Mouse (Mus musculus): Measurements from ENCODE around the gene Bcl2a1d.
"Not testable (repeated sequence)": the region's sequence is repeated elsewhere in the genome, so short reads cannot be mapped to it uniquely, and the experiment has no call there.

The Bcl2a1d gene
- long read RNA-seq, experiment 1, partial matches to known transcripts = 0 of 2 reads
- long read RNA-seq, experiment 1, other reads (novel, unspliced or antisense) = 1 of 2 reads
- long read RNA-seq, experiment 2, partial matches to known transcripts = 0 of 2 reads
- long read RNA-seq, experiment 2, other reads (novel, unspliced or antisense) = 0 of 2 reads

- intact Hi-C loops (cut with DNase I) = not testable (repeated sequence)
These were observed at the start of gene Bcl2a1d for GRCm38 (mm10) chr9:88731728-88732127. Gene Bcl2a1d, minus strand, starts transcription at chr9:88731914.

GRCm38 (mm10) chr9:88770239-88770638, 38.5 kb upstream of the Bcl2a1d start:
- intact Hi-C loops (cut with DNase I) = not testable (repeated sequence)

DNA sequence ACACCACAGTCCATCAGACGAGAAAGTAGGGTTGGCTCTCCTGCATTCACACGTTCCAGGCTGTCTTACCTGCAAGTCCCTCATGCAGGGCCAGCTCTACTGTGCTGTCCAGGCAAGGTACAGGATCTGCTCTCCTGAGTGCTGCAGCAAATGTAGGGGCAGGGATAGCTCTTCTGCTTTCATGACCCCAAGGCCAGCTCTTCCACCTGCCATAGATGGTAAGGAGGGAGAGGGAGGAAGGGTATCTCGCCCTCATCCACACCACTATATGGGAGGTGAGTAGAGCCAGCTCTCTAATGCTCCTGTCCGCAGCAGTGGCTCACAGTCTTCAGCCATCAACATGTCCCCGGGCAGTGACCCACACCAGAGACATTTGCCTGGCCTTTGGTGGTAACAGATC, 37.8 kb upstream of the Bcl2a1d start:
- intact Hi-C loops (cut with DNase I) = not testable (repeated sequence)

DNA sequence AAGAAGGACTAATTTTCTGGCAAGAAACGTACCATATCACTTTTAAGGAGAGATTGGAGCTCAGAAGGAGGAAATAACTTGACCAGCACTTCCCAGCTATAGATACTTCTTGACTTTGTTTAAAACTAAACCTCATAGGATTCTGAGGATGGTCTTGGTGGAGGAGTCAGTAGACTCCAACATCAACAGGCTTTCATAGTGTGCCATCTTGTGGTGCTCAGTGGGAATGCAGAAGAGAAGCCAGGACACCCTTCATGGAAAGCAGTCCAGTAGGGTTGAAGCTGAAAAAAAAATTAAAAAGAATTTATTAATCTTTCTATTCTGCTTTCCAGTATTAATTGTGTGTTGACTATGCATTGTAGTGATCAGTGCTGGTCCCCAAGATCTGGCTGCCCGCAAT, 15.0 kb upstream of the Bcl2a1d start:
- intact Hi-C loops (cut with DNase I) = not testable (repeated sequence)

DNA sequence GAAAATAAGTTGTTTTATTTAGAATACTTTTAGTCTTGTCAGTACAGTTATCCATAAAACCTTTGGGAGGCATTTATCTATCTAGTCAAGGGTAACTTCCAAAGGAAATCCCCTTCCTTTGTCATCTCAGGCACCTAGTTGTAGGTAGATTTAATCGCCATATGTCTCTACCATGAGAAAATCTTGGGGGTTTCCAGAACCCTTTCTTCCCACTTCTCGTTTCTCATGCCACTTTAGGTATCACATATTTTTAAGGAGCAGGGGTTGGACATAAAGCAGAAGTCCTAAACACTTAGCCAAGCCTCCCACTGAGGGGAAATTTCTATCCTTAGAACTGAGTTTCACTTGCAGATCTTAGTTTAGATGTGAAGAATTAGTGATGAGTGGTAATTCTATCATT, 14.3 kb upstream of the Bcl2a1d start:
- intact Hi-C loops (cut with DNase I) = not testable (repeated sequence)

DNA sequence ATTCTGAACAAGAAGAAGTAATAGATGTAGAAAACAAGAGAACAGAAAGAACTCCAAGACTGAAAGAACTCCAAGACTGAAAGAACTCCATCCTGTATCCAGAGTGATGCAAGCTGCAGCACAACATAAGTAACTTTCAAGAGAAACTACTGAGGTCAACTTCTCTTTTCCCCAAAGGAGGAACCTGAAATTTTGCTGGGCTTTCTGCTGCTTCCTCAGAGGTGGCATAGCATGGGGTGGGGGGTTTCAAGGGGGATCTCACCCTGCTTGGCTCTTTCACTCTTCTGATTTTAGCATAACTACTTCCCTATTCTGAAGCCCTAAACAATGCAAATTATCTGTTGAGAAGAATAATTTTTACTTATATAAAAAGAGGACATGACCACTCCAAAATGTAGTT, 3.6 kb upstream of the Bcl2a1d start:
- intact Hi-C loops (cut with DNase I) = not testable (repeated sequence)

GRCm38 (mm10) chr9:88733182-88733581, 1.5 kb upstream of the Bcl2a1d start:
- intact Hi-C loops (cut with DNase I) = not testable (repeated sequence)

DNA sequence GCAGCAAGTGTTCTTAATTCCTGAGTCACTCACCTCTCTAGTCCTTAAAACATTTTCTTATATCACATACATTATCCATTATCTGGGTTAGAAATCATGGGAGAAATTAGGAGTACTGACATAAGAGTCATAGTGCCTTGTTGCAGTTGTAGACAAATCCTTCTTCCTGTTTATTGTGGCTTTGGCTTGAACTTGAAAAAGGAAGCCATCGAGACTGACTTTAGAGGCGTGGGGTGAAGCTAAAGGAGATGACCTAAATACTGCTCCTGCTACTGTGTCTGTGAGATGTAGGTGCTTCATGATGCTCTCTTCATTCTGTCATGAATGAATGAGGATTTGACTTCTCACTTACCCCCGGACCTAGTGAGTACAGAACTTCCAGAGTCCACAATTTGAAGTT, 620 bp upstream of the Bcl2a1d start:
- intact Hi-C loops (cut with DNase I) = not testable (repeated sequence)

GRCm38 (mm10) chr9:88728311-88728710, 3.4 kb downstream of the Bcl2a1d start:
- intact Hi-C loops (cut with DNase I) = not testable (repeated sequence)

DNA sequence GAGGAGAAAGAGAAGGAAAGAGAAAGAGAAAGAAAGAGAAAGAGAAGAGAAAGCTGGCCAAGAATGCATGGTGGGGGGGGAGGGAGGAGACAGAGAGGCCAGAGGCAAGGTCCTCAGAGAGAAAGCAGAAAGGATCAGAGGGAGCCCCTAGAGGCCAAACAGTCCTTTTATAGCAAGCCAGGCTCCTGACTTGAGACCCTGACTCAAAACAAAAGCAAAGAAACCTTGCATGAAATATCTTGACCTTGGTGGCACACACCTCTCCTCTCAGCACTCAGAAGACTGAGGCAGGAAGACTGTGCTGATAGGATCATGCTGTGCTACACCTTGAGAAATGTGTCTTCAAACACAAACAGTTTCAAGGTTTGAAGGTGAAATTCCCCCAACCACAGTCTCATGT, 10.1 kb downstream of the Bcl2a1d start:
- intact Hi-C loops (cut with DNase I) = not testable (repeated sequence)

- intact Hi-C loops (cut with DNase I) = not testable (repeated sequence)
These were observed 11.7 kb downstream of the Bcl2a1d start, which contains the start of gene Mthfsl for GRCm38 (mm10) chr9:88719989-88720537. Gene Mthfsl, minus strand, starts transcription at chr9:88720296.

GRCm38 (mm10) chr9:88719073-88719921, 12.4 kb downstream of the Bcl2a1d start:
- intact Hi-C loops (cut with DNase I) = not testable (repeated sequence)

DNA sequence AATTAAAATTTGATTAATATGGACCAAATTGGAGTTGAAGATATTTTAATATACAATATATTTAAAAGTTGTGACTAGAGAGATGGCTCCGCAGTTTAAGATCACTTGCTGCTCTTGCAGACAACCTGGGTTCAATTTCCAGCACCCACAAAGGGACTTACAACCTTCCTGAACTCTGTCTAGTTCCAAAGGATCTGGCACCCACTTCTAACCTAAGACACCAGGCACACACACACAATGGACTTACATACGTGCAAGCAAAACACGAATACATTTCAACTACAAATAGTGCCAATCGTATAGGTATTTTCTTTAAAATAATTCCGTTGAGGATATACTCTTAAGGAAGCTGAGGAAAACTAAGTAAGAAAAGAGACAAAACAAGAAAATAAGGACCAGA, 13.1 kb downstream of the Bcl2a1d start:
- intact Hi-C loops (cut with DNase I) = not testable (repeated sequence)

DNA sequence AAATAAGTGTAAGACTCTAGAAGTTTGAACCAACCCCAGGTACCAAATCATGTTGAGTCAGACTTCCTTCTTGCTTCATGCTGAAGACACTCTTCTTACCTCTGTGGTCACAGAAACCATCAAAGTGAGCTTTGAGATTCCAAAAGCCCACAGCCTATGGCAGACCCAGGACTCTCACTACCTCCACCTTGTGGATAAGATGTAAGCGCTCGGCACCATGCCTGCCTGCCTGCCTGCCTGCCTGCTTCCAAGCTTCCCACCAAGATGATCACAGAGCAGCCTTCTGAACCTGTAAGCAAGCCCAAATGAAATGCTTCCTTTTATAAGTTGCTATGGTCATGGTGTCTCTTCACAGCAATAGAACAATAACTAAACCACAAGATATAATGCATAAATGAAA, 13.6 kb downstream of the Bcl2a1d start:
- intact Hi-C loops (cut with DNase I) = not testable (repeated sequence)

DNA sequence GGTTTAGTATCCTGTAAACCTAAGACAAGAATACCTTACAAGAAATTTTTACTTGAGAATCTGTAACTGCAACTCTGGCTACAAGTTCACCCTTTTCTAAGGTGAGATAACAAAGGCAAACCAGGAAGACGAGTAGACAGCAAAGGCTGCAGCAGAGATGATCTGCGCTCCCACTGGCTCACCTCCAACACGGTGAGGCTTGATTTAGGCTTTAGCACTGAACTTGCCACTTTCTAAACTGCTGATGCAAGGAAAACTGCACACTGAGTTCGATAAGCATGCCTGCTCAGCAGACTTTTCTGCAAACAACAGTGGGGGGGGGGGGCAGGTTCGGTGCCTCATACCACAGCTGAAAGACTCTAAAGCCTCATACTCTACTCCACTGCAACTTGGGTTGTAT, 17.2 kb downstream of the Bcl2a1d start:
- intact Hi-C loops (cut with DNase I) = not testable (repeated sequence)

- intact Hi-C loops (cut with DNase I) = not testable (repeated sequence)
These were observed 19.5 kb downstream of the Bcl2a1d start for GRCm38 (mm10) chr9:88712164-88712749.

DNA sequence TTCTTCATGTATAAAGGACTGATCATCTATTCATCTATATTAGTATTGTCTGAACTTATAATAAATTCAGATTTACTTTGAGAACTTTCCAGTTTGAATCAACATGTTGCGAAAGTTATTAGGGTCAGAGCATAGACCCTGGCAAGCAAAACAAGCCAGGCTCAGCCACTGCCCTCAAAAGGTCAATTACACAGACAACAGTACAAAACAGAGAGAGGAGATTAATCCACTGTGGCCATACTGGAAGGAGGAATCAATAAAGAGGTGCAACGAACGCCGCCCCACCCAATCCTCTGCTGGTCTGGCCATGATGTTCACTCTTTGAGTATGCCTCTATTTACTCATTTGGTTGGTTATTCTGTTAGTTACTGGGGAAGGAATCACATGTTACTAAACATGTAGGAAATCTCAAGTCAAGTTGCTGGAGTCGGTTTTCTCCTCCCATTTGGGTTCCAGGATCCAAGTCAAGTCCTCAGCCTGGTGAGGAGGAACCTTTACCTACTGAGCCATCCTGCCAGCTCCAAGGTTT, 20.7 kb downstream of the Bcl2a1d start:
- intact Hi-C loops (cut with DNase I) = not testable (repeated sequence)

- intact Hi-C loops (cut with DNase I) = not testable (repeated sequence)
These were observed 21.3 kb downstream of the Bcl2a1d start for GRCm38 (mm10) chr9:88710439-88710838.

DNA sequence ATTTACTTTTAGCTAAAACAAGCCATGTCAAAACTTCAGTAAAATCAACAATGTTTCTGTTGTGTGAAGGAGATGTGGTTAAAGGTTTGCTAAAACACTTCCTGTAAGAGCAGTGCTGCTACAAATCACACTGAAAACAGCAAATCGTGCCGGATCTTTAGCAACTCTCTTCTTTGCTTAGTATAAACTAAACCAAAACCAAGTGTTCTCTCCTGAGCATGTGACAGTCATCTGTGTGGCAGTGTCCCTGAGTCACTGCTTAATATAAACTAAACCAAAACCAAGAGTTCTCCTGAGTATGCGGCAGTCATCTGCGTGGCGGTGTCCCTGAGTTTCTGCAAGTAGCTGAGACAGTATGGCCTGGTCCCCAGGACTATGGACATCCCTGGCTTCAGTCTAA, 21.9 kb downstream of the Bcl2a1d start:
- intact Hi-C loops (cut with DNase I) = loop anchor here (5.0 kb wide), 1 partner anchor 518 kb away; no protein-coding TSS in a partner anchor

DNA sequence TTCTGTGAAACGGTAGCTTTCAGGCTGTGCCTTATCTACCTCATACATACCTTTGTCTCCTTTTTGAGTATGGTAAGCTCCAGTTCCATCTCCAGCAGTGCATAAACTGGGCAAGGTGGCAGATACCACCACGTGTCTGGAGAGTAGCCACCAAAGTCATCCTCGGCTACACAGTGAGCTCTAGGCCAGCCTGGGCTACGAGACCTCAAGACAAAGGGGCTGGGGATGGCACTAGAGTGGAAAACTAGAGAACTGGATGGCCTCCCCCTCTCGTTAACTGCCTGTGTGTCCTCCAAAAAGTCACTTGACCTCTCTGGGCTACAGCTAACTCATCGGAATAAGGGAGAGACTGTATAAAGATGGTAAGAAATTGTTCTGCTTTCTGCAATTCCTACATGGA, 22.4 kb downstream of the Bcl2a1d start:
- intact Hi-C loops (cut with DNase I) = loop anchor here (5.0 kb wide), 1 partner anchor 518 kb away; no protein-coding TSS in a partner anchor

DNA sequence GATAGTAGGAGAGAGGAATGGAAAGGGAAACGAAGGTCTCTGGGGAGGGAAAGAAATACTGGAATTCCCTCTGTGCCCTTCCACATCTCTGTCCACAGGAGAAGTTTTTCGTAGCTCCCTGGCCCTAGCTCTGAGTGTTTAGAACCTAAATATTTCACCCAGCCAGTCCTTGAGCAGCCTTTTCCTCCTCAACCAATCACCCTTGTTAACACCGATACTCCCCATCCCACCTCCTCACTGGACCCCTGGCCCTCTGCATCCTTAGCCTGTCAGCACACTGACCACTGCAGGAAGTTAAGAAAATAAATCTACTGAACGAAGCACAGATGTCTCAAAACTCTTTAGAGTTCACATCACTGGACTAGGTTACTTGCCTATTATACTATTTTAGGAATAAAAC, 25.0 kb downstream of the Bcl2a1d start:
- intact Hi-C loops (cut with DNase I) = loop anchor here (5.0 kb wide), 1 partner anchor 521 kb away; no protein-coding TSS in a partner anchor

All from adrenal gland (tissue).